Mouse (Mus musculus): ENCODE measurements around the gene Zfp114. TPM values are rescaled to one million over a fixed set of nuclear protein-coding genes. Genes with fewer than 3 reads are reported as not detected.

Zfp114 gene
- total and polyA plus RNA-seq, 3 experiments: not detected

- TF ChIP-seq UBTF (IDR thresholded peaks at IDR 0.05; ENCODE audit: low read depth, low read length) (no peak), MAX (IDR thresholded peaks at IDR 0.05; ENCODE audit: low read length) (peak; percentile 28; the same call in 1 of the 2 replicates), RAD21 (IDR thresholded peaks at IDR 0.05; ENCODE audit: low read depth, low read length) (no peak), TBP (conservative IDR thresholded peaks at IDR 0.05; ENCODE audit: low read depth, low read length) (peak; percentile 60; the same call in 1 of the 2 replicates), SIN3A (IDR thresholded peaks at IDR 0.05; ENCODE audit: low read length) (peak; percentile 86), JUN (IDR thresholded peaks at IDR 0.05; ENCODE audit: insufficient read depth, low read depth, low read length) (no peak), EP300 (IDR thresholded peaks at IDR 0.05; ENCODE audit: low read length) (no peak), USF1 (IDR thresholded peaks at IDR 0.05; ENCODE audit: low read depth, low read length) (no peak), MYC (IDR thresholded peaks at IDR 0.05; ENCODE audit: low read depth, low read length) (peak; percentile 31; the same call in 1 of the 2 replicates), SMC3 (IDR thresholded peaks at IDR 0.05; ENCODE audit: low read depth, low read length) (no peak), JUND (conservative IDR thresholded peaks at IDR 0.05; ENCODE audit: low read depth, low read length) (peak; percentile 39; the same call in 1 of the 2 replicates), MAFK (IDR thresholded peaks at IDR 0.05; ENCODE audit: insufficient replicate concordance, low read length) (no peak), CTCF (conservative IDR thresholded peaks at IDR 0.05 in 1 of 2, IDR thresholded peaks at IDR 0.05 in 1 of 2; ENCODE audit: low read depth in 2 of 2, low read length in 2 of 2) (no peak), NRF1 (IDR thresholded peaks at IDR 0.05; ENCODE audit: low read depth, low read length) (no peak), MEF2A (IDR thresholded peaks at IDR 0.05; ENCODE audit: borderline replicate concordance, low read depth, low read length) (no peak; the same call in 1 of the 2 replicates), IRF4 (IDR thresholded peaks at IDR 0.05; ENCODE audit: low read depth, low read length) (peak; percentile 74), RCOR1 (conservative IDR thresholded peaks at IDR 0.05; ENCODE audit: low read depth, low read length) (no peak), TCF12 (IDR thresholded peaks at IDR 0.05; ENCODE audit: low read depth, low read length) (peak; percentile 68), MAZ (IDR thresholded peaks at IDR 0.05; ENCODE audit: low read depth, low read length) (no peak)
These were observed 40.6 kb upstream of the Zfp114 start, which contains the start of gene Zfp235 (continued) for GRCm38 (mm10) chr7:24133996-24134828.

- Histone ChIP-seq H3K4me3 (replicated peaks in 1 of 3; ENCODE audit: low read depth in 2 of 3, low read length in 2 of 3, poor library complexity in 1 of 3) (no peak overlapping the region), H3K36me3 (replicated peaks in 1 of 2; ENCODE audit: control insufficient read depth in 1 of 2, insufficient read depth in 1 of 2, low read length in 1 of 2) (peaks cover 8 to 49% of the 10 kb centered on the region in 2 experiments), H3K4me1 (ENCODE audit: control insufficient read depth in 1 of 2, insufficient read depth in 2 of 2) (peaks cover 0 to 9% of the 10 kb centered on the region in 2 experiments; a peak in 3 of 4 replicates), H3K79me2 (replicated peaks; ENCODE audit: control insufficient read depth, extremely low read depth, insufficient read depth, poor library complexity, severe bottlenecking) (no peaks in the 10 kb centered on the region), H3K27ac (ENCODE audit: insufficient read depth, low read depth) (no peak overlapping the region), H3K27me3 (replicated peaks) (no peaks in the 10 kb centered on the region), H3K9me3 (replicated peaks; ENCODE audit: low read length) (peaks cover 7% of the 10 kb centered on the region), H3K4me2 (ENCODE audit: insufficient read depth, low read depth, poor library complexity, severe bottlenecking) (no peak overlapping the region), H3K9ac (ENCODE audit: insufficient read depth, low read depth) (no peak overlapping the region)
- in situ Hi-C loops (cut with MboI; ENCODE audit: low pct_ligation_motif_present, low pct_unique_long_range_greater_than_20kb, low sequenced_read_pairs) (no loop called here), dilution Hi-C loops (cut with MboI; ENCODE audit: extremely low pct_ligation_motif_present, extremely low pct_unique_long_range_greater_than_20kb, low sequenced_read_pairs) (no loop called here)
- no peak for TF ChIP-seq GABPA (IDR thresholded peaks at IDR 0.05; ENCODE audit: insufficient replicate concordance, low read depth, low read length)
- TF ChIP-seq UBTF (IDR thresholded peaks at IDR 0.05; ENCODE audit: low read depth, low read length): no peak
- TF ChIP-seq EP300 (IDR thresholded peaks at IDR 0.05; ENCODE audit: low read length): no peak
- TF ChIP-seq POLR2AphosphoS2 (IDR thresholded peaks at IDR 0.05; ENCODE audit: low read depth, low read length): no peak
- no peak for TF ChIP-seq NELFE (IDR thresholded peaks at IDR 0.05; ENCODE audit: low read depth, low read length)
- TF ChIP-seq TBP (conservative IDR thresholded peaks at IDR 0.05; ENCODE audit: low read depth, low read length): no peak
- TF ChIP-seq ZC3H11A (IDR thresholded peaks at IDR 0.05; ENCODE audit: low read depth, low read length): no peak
- TF ChIP-seq SIN3A (IDR thresholded peaks at IDR 0.05; ENCODE audit: low read length): no peak
- TF ChIP-seq RAD21 (IDR thresholded peaks at IDR 0.05; ENCODE audit: low read depth, low read length): no peak
- TF ChIP-seq RCOR1 (conservative IDR thresholded peaks at IDR 0.05; ENCODE audit: low read depth, low read length): no peak
- no peak for TF ChIP-seq MXI1 (IDR thresholded peaks at IDR 0.05; ENCODE audit: low read depth, low read length)
- no peak for TF ChIP-seq ZKSCAN1 (IDR thresholded peaks at IDR 0.05; ENCODE audit: borderline replicate concordance, low read depth, low read length)
- no peak for TF ChIP-seq CHD1 (IDR thresholded peaks at IDR 0.05; ENCODE audit: low read depth, low read length)
- TF ChIP-seq SMC3 (IDR thresholded peaks at IDR 0.05; ENCODE audit: low read depth, low read length): no peak
- no peak for TF ChIP-seq IRF4 (IDR thresholded peaks at IDR 0.05; ENCODE audit: low read depth, low read length)
- no peak for TF ChIP-seq USF2 (conservative IDR thresholded peaks at IDR 0.05; ENCODE audit: low read depth, low read length)
- no peak for TF ChIP-seq ZMIZ1 (IDR thresholded peaks at IDR 0.05; ENCODE audit: low read depth, low read length)
- DNase-seq (ENCODE audit: extremely low read depth): no peak
These were observed 32.3 kb upstream of the Zfp114 start for GRCm38 (mm10) chr7:24142566-24142965.
